Mouse (Mus musculus): ENCODE data around the gene Vmn1r28. TPM values are rescaled to one million over a fixed set of nuclear protein-coding genes. Genes with fewer than 3 reads are reported as not detected.
"Not testable (repeated sequence)": the region's sequence is repeated elsewhere in the genome, so short reads cannot be mapped to it uniquely, and the experiment has no call there.

The Vmn1r28 gene
- not detected in 2 replicates for polyA plus RNA-seq (2016; fragmentation: Nextera tagmentation; extraction: Ambion mirVana)

DNA sequence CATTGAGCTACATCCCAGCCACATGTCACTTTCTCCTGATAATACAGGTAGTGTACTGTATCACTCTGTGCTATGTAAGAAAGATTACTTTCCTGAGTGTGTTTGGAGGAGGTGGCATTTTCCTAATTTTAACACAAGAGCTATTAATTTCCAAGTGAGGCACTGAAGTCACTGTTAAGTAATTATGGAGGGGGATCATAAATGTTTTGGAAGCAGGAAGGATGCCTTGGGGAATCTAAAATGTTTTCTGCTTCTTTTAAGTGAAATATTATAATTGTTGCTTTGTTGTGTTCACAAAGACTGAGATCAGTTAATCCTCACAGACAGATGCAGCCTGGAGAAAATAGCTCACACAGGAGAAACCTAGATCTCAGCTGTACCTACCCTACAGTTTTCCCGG, at the start of gene Vmn1r28:
Vmn1r28 (plus strand) TSS at position 301 of the 400 bp plus-strand sequence.
- 84% methylated on average over 1 of the region's 1 CpGs for WGBS
- no peak for DNase-seq (ENCODE audit: low spot score)
- Histone ChIP-seq H3K9me3 (no peaks in the 10 kb centered on the region), H3K27ac (no peak within 1 kb of the TSS), H3K27me3 (ENCODE audit: insufficient read depth, poor library complexity, severe bottlenecking) (no peaks in the 10 kb centered on the region), H3K4me1 (no peaks in the 10 kb centered on the region), H3K36me3 (no peaks in the 10 kb centered on the region), H3K4me3 (no peak within 1 kb of the TSS)

DNA sequence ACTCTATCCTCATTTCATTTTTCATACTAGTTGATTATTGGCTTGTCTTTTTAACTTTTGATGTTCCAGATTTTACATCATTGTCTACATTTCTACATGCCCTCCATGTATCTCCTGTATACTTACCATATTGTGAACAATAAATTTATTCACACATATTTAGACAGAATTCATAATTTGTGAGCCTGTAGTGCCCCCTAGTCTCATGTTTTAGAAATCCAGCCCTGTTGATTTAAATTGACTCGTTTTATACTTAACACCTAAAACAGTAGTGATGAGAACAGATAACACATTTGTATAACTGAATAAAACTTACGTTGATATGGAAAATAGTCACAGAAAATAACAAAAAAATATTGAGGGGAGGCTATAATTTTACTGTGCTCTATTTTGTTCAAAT, 45.7 kb upstream of the Vmn1r28 start:
- WGBS, result 67% methylated on average over 2 of the region's 2 CpGs
- no peak overlapping the region for H3K4me3 ChIP-seq
- H3K27ac ChIP-seq, result no peak overlapping the region
- no peak for DNase-seq (ENCODE audit: low spot score)
- no peaks in the 10 kb centered on the region for H3K27me3 ChIP-seq (ENCODE audit: insufficient read depth, poor library complexity, severe bottlenecking)
- H3K4me1 ChIP-seq, result no peaks in the 10 kb centered on the region
- no peaks in the 10 kb centered on the region for H3K9me3 ChIP-seq
- H3K36me3 ChIP-seq, result no peaks in the 10 kb centered on the region

DNA sequence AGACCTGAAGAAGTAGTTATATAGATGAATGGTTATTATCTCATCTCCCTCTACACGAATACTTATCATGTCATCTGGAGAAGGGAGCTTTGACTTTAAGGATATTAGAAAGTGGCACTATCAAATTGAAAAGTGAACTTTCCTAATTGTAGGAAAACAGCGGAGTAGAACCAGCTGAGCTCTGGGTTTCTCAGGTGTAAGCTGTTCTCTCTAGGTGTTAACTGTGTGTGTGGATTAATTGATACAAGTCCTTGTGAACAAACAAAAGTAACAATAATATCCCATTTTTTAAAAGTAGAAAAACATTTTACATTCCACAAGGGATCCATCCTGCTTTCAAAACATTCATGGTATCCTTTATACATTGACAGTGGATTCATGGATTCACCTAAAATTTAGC, 43.1 kb upstream of the Vmn1r28 start, which contains the start of gene Vmn1r27:
Vmn1r27 (minus strand) TSS at position 101 of the 400 bp plus-strand sequence.
- Histone ChIP-seq H3K27me3 (ENCODE audit: insufficient read depth, poor library complexity, severe bottlenecking) (no peaks in the 10 kb centered on the region), H3K36me3 (no peaks in the 10 kb centered on the region), H3K9me3 (no peaks in the 10 kb centered on the region), H3K4me3 (no peak within 1 kb of the TSS), H3K27ac (no peak within 1 kb of the TSS), H3K4me1 (no peaks in the 10 kb centered on the region)
- DNase-seq (ENCODE audit: low spot score), result no peak
- 71% methylated on average over 2 of the region's 2 CpGs for WGBS

DNA sequence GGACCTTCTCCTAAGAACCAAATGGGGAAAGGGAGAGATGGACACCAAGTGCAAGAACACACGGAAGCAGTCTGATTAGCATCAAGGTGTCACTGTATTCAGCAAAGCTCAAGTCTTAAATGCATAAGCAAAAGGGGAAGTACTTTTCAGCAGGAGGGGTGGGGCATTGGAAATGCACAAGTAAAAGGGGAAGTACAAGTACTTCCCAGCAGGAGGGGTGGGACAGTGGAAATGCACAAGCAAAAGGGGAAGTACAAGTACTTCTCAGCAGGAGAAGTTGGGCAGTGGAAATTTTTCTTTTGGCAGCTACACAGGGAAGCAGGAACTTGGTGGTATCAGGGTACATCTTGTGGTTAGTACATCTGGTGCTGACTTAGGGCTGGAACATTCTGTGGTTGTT, 17.8 kb downstream of the Vmn1r28 start:
- 90% methylated on average over 1 of the region's 1 CpGs for WGBS

DNA sequence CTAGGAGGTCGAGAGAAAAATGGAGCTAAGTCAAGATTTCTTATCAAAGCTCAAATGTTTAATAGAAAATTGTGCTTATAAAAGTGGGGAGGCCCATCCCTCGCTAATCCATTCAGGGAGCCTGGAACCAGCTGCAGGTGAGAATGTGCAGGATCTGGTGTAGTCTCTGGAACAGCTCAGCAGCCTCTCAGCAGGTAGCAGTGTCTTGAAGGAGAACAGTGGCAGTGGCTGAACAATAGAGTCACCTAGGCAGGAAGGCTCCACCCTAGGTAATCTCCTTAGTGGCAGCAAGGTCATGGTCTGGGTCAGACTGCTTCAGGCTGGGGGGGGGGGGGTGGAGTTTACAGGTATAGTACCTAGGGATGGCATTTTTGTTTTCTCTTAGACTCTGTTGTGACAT, 30.4 kb downstream of the Vmn1r28 start:
- Histone ChIP-seq H3K9me3 (no peaks in the 10 kb centered on the region), H3K36me3 (no peaks in the 10 kb centered on the region), H3K27me3 (ENCODE audit: insufficient read depth, poor library complexity, severe bottlenecking) (no peaks in the 10 kb centered on the region), H3K27ac (no peak overlapping the region), H3K4me3 (no peak overlapping the region), H3K4me1 (no peaks in the 10 kb centered on the region)
- 63% methylated on average over 2 of the region's 2 CpGs for WGBS
- DNase-seq (ENCODE audit: low spot score), result no peak

More for the DNA sequence above, 17.8 kb downstream of the Vmn1r28 start:
- H3K4me3 ChIP-seq; DNase-seq (ENCODE audit: low spot score); H3K4me1 ChIP-seq; H3K36me3 ChIP-seq; H3K27me3 ChIP-seq (ENCODE audit: insufficient read depth, poor library complexity, severe bottlenecking); H3K27ac ChIP-seq; H3K9me3 ChIP-seq: not testable (repeated sequence)

DNA sequence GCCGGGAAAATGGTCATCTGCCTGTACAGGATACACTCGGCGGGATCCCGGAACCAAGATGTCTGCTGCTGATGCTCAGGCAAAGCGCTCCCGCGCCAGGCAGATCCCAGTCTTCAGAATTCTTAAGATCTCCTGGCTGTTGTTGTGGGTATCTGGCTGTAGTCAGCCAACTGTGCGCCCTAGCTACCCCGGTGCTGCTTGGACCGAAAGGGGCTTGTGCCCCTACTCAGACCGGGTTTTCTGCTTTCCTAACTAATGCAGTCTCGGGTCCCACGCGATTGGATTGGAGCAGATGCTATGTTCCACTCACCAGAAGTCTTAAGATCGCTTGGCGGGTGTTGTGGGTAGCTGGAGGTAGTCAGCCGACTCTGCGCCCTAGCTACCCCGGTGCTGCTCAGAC, 36.7 kb downstream of the Vmn1r28 start:
- not testable (repeated sequence) for H3K4me1 ChIP-seq; DNase-seq (ENCODE audit: low spot score); H3K9me3 ChIP-seq; H3K4me3 ChIP-seq; H3K27ac ChIP-seq; H3K36me3 ChIP-seq; H3K27me3 ChIP-seq (ENCODE audit: insufficient read depth, poor library complexity, severe bottlenecking)
- 75% methylated on average over 19 of the region's 19 CpGs for WGBS

DNA sequence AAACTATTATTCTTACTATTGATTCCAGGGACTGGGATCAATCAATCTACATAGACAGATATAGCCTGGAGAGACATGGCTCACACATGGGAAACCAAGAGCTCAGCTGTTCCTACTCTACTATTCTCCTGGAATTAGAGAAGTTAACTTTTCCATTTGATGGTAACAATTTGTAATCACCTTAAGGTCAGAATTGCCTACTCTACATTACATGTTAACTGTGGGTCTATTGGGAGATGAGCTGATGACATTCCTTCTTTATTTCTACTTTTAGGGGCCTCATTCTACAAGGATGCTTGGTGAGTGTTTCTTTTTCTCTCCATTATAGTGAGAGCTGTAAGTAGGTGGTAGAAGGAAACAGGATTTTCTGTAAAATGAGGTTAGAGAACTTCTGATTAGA, 39.4 kb downstream of the Vmn1r28 start, which contains the start of gene Vmn1r29:
Vmn1r29 (plus strand) TSS at position 301 of the 400 bp plus-strand sequence.
- Histone ChIP-seq H3K4me1 (no peaks in the 10 kb centered on the region), H3K27me3 (ENCODE audit: insufficient read depth, poor library complexity, severe bottlenecking) (no peaks in the 10 kb centered on the region), H3K4me3 (no peak within 1 kb of the TSS), H3K9me3 (no peaks in the 10 kb centered on the region), H3K36me3 (no peaks in the 10 kb centered on the region), H3K27ac (no peak within 1 kb of the TSS)
- no peak for DNase-seq (ENCODE audit: low spot score)

Other genes starting within 250 kb of the Vmn1r28 start
- not detected in 2 replicates for gene Vmn1r26, start 246.9 kb upstream of the Vmn1r28 start, polyA plus RNA-seq (2016; fragmentation: Nextera tagmentation; extraction: Ambion mirVana)
- not detected in 2 replicates for gene Vmn1r27, start 43.2 kb upstream of the Vmn1r28 start, polyA plus RNA-seq (2016; fragmentation: Nextera tagmentation; extraction: Ambion mirVana)
- gene Vmn1r29, start 39.5 kb downstream of the Vmn1r28 start, polyA plus RNA-seq (2016; fragmentation: Nextera tagmentation; extraction: Ambion mirVana), result not detected in 2 replicates
- gene Vmn1r30, start 181.3 kb downstream of the Vmn1r28 start, polyA plus RNA-seq (2016; fragmentation: Nextera tagmentation; extraction: Ambion mirVana), result not detected in 2 replicates
- gene Vmn1r31, start 213.3 kb downstream of the Vmn1r28 start, polyA plus RNA-seq (2016; fragmentation: Nextera tagmentation; extraction: Ambion mirVana), result not detected in 2 replicates

Data from heart, embryonic 10.5 days (tissue).